Mouse (Mus musculus) midbrain, embryonic 11.5 days (tissue): ENCODE results near the gene Atxn1. TPM values are rescaled to one million over a fixed set of nuclear protein-coding genes. Genes with fewer than 3 reads are reported as not detected.

Experiments used
- ATAC-seq: fragments of 200-750 bp; cut with Nextera tagmentation; 2 replicates; pipeline ENCODE4 v1.8.0; 2017; ENCODE audit warnings: moderate TSS enrichment, moderate library complexity; ENCODE audit not compliant: low FRiP score
- DNase-seq: peaks from one replicate; pipeline ENCODE4 v3.0.0; 2015; ENCODE audit warnings: low spot score; ENCODE audit errors: missing footprints
- H3K27ac ChIP-seq: fragments of 300-500 bp; sonication (generic); 2 replicates; pipeline ENCODE4 v1.5.1; 2014; ENCODE audit warnings: low read depth, low read length
- H3K27me3 ChIP-seq: fragments of 300-500 bp; sonication (generic); 2 replicates; pipeline ENCODE4 v1.6.1; 2014; ENCODE audit warnings: mild to moderate bottlenecking, low read length, moderate library complexity, mixed read lengths; ENCODE audit not compliant: control insufficient read depth, insufficient read depth
- H3K36me3 ChIP-seq: fragments of 300-500 bp; sonication (generic); 2 replicates; pipeline ENCODE4 v1.6.1; 2014; ENCODE audit warnings: mild to moderate bottlenecking, low read length, moderate library complexity, mixed read lengths; ENCODE audit not compliant: control insufficient read depth, insufficient read depth
- H3K4me1 ChIP-seq: fragments of 300-500 bp; sonication (generic); 2 replicates; pipeline ENCODE4 v1.6.1; 2014; ENCODE audit warnings: low read length; ENCODE audit not compliant: control insufficient read depth, insufficient read depth
- H3K4me2 ChIP-seq: fragments of 300-500 bp; sonication (generic); 2 replicates; pipeline ENCODE4 v1.6.1; 2014; ENCODE audit warnings: mild to moderate bottlenecking, moderate library complexity
- H3K4me3 ChIP-seq: fragments of 300-500 bp; sonication (generic); 2 replicates; pipeline ENCODE4 v1.5.1; 2014; ENCODE audit warnings: low read depth, low read length
- H3K9ac ChIP-seq: fragments of 300-500 bp; sonication (generic); 2 replicates; pipeline ENCODE4 v1.6.1; 2014; ENCODE audit warnings: low read length
- H3K9me3 ChIP-seq: fragments of 300-500 bp; sonication (generic); 2 replicates; pipeline ENCODE4 v1.6.1; 2016; ENCODE audit warnings: low read length; ENCODE audit not compliant: control insufficient read depth
- WGBS: fragments of 180-500 bp; shearing (Covaris S2); extraction: QIAGEN DNeasy Blood & Tissue Kit; methylation state at CpG from one replicate; pipeline ENCODE4 v1.1.7; 2014; 5-methylcytosine and 5-hydroxymethylcytosine counted together
- polyA plus RNA-seq: library from polyadenylated mRNA; unstranded; fragments of >200 nt; fragmentation: Nextera tagmentation; extraction: Ambion mirVana; gene quantifications from 2 replicates; pipeline ENCODE4 v1.2.1, GENCODE M21; 2014

Atxn1 gene
- polyA plus RNA-seq, 1 experiment from 2014 or later = 1.7 TPM

DNA sequence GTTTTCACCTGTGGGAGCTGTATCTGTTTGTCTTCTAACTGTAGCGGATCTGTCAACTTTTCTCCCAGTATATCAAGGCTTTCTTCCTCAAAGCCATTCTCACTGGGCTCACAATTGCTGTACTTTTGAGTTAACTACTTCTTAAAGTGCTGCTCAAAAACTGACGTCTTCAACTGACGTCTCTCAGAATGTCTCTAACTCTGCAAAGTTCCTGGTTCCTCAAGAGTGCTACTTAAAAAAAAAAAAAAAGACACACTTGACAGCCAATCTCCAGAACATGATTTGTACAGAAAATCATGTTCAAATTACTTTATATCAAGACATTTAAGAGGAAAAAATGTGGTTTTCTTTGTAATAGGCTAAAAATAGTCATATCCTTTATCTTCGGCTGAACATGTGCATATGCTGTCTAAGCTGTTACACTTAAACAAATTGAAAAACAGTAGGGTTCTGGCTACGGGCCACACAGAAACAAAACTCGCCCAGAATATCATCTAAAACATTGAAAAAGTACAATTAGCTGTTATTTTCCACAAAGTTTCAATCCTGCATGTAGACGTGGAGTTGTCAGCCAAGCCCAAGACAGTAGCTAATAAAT, 249.1 kb downstream of the Atxn1 start:
- no peaks in the 10 kb centered on the region for H3K36me3 ChIP-seq
- no peaks in the 10 kb centered on the region for H3K4me1 ChIP-seq
- WGBS = 82% methylated on average over 7 of the region's 7 CpGs
- no peak overlapping the region for H3K27ac ChIP-seq
- no peaks in the 10 kb centered on the region for H3K27me3 ChIP-seq
- no peak for ATAC-seq
- no peak overlapping the region for H3K9ac ChIP-seq
- no peaks in the 10 kb centered on the region for H3K9me3 ChIP-seq
- no peak overlapping the region for H3K4me3 ChIP-seq
- no peak for DNase-seq
- H3K4me2 ChIP-seq = no peak overlapping the region

DNA sequence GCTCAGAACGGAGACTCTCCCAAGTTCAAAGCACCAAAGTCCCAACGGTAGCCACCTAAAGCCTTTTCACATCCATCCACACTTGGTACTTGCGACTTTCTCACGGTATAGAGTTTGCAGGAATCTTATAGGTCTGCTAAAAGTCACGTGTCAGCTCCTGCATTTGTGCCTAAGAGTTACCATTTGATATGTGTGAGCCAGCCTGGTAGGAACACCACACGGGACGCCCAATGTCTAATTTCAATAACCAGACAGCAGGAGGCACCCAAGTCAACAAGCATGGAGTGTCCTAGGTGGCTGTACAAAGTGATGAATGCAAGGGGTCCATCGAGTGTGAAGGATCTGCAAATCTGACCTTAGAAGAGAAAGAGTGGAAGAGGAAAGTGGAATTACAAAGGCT, 254.8 kb downstream of the Atxn1 start:
- H3K4me2 ChIP-seq = no peak overlapping the region
- H3K4me3 ChIP-seq = no peak overlapping the region
- 90% methylated on average over 8 of the region's 8 CpGs for WGBS
- H3K9ac ChIP-seq = no peak overlapping the region
- no peaks in the 10 kb centered on the region for H3K9me3 ChIP-seq
- H3K36me3 ChIP-seq = no peaks in the 10 kb centered on the region
- no peaks in the 10 kb centered on the region for H3K27me3 ChIP-seq
- no peaks in the 10 kb centered on the region for H3K4me1 ChIP-seq
- DNase-seq (peak; percentile 57), ATAC-seq (no peak)
- H3K27ac ChIP-seq = no peak overlapping the region

DNA sequence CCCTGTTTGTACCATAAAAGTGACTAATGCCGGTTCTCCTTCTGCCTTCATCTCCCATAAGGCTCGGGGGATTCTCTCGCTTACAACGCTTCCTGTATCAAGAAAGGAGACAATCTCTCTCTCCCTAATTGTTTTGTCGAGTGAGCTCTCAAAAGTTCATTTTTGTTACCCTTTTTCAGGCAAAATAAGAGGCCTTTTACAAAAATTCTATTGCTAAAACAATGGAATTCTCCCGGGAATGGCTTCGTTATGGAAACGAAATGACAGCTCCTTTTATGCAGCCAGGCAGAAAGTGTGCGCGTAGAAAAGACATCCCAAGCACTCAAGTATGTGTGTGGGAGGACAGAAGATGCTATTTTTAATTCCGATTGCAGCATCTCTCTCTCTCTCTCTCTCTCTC, 255.4 kb downstream of the Atxn1 start:
- Histone ChIP-seq H3K4me3 (no peak overlapping the region), H3K9me3 (no peaks in the 10 kb centered on the region), H3K9ac (no peak overlapping the region), H3K27me3 (no peaks in the 10 kb centered on the region), H3K27ac (no peak overlapping the region), H3K4me2 (no peak overlapping the region), H3K4me1 (no peaks in the 10 kb centered on the region), H3K36me3 (no peaks in the 10 kb centered on the region)
- no peak for ATAC-seq
- WGBS = 88% methylated on average over 11 of the region's 11 CpGs
- peak; percentile 78 for DNase-seq

DNA sequence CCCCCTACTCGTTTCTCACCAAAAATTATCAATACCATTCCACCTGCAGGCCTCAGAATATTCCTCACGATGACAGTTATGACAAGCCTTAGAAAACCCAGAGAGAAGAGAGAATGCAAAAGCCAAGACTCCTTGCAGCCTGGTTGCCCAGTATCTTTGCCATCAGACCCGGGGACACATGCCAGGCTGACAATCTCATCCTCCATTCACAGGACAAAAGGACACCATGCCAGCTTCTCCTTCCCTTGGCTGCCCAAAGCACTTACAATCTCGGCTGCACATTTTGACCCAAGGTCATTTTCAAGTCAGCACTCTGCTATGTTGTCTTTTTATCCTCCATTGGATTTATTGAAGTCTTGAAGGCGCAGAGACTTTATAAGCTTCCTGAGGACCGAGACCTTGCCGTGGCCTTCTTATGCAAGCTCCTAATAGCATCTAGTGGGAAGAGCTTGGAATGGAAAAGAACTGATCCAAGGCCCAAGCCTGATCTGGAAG, 263.5 kb downstream of the Atxn1 start:
- Histone ChIP-seq H3K27me3 (no peaks in the 10 kb centered on the region), H3K27ac (no peak overlapping the region), H3K9me3 (no peaks in the 10 kb centered on the region), H3K4me2 (no peak overlapping the region), H3K4me1 (no peaks in the 10 kb centered on the region), H3K4me3 (no peak overlapping the region), H3K9ac (no peak overlapping the region), H3K36me3 (no peaks in the 10 kb centered on the region)
- ATAC-seq (no peak), DNase-seq (no peak)
- WGBS = 82% methylated on average over 7 of the region's 7 CpGs

DNA sequence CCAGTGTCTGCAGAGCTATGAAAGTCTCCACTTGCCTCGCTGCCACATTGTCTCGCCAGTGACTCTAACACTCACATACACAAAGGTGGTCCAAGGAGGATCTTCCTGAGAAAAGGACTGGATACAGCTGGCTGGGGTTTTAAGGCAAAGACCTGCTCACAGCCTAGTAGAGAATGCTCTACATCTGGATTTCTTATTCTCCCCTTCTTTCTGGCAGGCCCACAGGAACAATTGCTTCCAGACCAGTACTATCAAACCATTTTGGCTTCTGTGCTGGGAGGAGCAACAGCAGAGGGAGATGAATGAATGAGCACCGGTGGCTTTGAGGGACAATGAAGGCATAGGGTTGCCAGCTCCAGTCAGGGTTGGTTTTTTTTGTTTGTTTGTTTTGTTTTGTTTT, 265.8 kb downstream of the Atxn1 start:
- Histone ChIP-seq H3K36me3 (no peaks in the 10 kb centered on the region), H3K4me1 (no peaks in the 10 kb centered on the region), H3K4me3 (no peak overlapping the region), H3K9me3 (peaks cover 3% of the 10 kb centered on the region; the same call in 1 of the 2 replicates), H3K4me2 (no peak overlapping the region), H3K27me3 (no peaks in the 10 kb centered on the region), H3K9ac (no peak overlapping the region), H3K27ac (no peak overlapping the region)
- no peak for DNase-seq
- 70% methylated on average over 3 of the region's 3 CpGs for WGBS
- no peak for ATAC-seq

DNA sequence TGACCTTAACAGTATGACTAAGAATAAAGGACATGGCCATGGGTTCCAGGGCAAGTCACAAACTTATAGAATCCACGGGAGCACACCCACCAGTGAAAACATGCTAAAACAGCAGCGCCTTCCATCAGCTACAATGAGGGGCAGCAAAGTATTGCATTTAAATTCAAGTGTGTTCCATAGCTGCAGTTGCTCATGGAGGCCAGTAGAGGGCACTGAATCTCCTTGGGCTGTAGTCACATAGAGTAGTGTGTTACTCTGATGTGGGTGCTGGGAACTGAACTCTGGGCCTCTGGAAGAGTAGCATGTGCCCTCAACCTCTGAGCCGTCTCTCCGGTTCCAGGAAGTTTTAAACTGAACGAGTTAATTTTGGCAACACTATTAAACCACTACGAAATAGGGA, 268.8 kb downstream of the Atxn1 start:
- Histone ChIP-seq H3K4me2 (no peak overlapping the region), H3K9me3 (peaks cover 3% of the 10 kb centered on the region; the same call in 1 of the 2 replicates), H3K27me3 (no peaks in the 10 kb centered on the region), H3K27ac (no peak overlapping the region), H3K4me1 (no peaks in the 10 kb centered on the region), H3K4me3 (no peak overlapping the region), H3K9ac (no peak overlapping the region), H3K36me3 (no peaks in the 10 kb centered on the region)
- ATAC-seq (no peak), DNase-seq (no peak)
- WGBS = 97% methylated on average over 6 of the region's 6 CpGs

DNA sequence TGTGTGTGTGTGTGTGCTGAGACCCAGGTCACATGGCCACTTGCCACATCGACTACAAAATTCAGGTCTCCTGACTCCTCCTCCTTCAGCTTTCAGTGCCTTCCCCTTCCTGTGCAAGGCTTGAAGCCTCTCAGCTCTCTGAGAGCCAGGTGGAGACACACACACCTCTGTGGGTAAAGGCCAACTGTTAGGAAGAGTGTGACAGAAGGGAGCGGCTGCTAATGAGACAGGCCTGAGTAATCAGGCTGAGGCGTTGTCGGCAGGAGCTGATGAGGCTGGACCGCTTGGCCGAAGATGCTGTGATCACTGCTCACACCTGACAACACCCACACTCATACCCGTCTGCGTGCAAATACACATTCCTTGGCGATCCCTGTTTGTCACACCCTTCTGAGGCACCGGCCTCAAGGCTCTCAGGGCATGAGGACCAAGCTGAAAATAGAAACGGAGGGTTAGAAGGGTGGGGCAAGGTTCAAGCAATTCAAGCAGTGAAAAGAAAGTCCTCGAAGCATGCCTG, 269.8 kb downstream of the Atxn1 start:
- no peak for DNase-seq
- H3K4me1 ChIP-seq = no peaks in the 10 kb centered on the region
- no peak overlapping the region for H3K27ac ChIP-seq
- WGBS = 93% methylated on average over 12 of the region's 12 CpGs
- peaks cover 3% of the 10 kb centered on the region; the same call in 1 of the 2 replicates for H3K9me3 ChIP-seq
- no peak overlapping the region for H3K4me3 ChIP-seq
- H3K4me2 ChIP-seq = no peak overlapping the region
- H3K27me3 ChIP-seq = no peaks in the 10 kb centered on the region
- H3K36me3 ChIP-seq = no peaks in the 10 kb centered on the region
- ATAC-seq = no peak
- H3K9ac ChIP-seq = no peak overlapping the region

DNA sequence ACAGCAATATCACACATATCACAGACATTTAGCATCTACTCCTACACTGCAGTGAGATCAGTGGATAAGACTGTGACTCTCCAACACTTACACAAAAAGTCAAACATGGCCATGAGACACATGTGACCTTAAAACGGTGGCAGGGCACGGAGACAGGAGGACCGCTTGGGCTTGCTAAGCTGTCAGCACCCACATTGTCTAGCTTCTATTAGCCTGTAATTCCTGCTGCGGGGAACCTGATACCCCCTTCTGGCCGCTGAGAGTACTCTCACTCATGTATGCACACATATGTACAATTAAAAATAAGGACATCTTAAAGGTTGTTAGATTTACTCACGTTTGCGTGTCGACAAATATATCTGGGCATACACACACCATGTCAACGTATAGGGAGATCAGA, 270.9 kb downstream of the Atxn1 start:
- H3K9ac ChIP-seq = no peak overlapping the region

DNA sequence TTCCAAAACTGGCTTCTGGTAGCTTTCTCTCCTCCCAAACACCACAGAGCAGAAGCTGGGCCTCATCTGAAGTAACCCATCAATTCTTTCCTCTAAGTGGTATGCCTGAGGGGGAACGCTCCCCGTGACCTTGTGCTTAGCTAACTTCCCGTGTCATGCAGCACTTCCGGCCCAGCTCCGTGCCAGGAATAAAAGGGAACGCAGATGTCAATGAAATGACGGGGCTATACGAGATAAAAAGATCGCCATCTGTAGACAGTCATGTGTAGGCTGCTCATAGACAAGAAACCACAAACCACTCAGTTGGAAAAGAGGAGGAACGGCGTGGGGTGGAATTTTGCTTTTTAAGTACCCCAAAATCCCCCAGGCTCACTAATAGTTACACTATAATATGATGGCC, 271.3 kb downstream of the Atxn1 start:
- H3K27me3 ChIP-seq = no peaks in the 10 kb centered on the region
- no peaks in the 10 kb centered on the region for H3K36me3 ChIP-seq
- H3K27ac ChIP-seq = no peak overlapping the region
- ATAC-seq = no peak
- no peak for DNase-seq
- no peak overlapping the region for H3K4me3 ChIP-seq
- 84% methylated on average over 11 of the region's 11 CpGs for WGBS
- no peak overlapping the region for H3K9ac ChIP-seq
- H3K9me3 ChIP-seq = peaks cover 3% of the 10 kb centered on the region; the same call in 1 of the 2 replicates
- H3K4me1 ChIP-seq = no peaks in the 10 kb centered on the region
- H3K4me2 ChIP-seq = no peak overlapping the region

More for the DNA sequence above, 270.9 kb downstream of the Atxn1 start:
- Histone ChIP-seq H3K36me3 (no peaks in the 10 kb centered on the region), H3K9me3 (peaks cover 3% of the 10 kb centered on the region; the same call in 1 of the 2 replicates), H3K4me2 (no peak overlapping the region), H3K4me3 (no peak overlapping the region), H3K27ac (no peak overlapping the region), H3K4me1 (no peaks in the 10 kb centered on the region), H3K27me3 (no peaks in the 10 kb centered on the region)
- 93% methylated on average over 9 of the region's 9 CpGs for WGBS
- ATAC-seq (no peak), DNase-seq (no peak)
